Mouse (Mus musculus): ENCODE measurements at regions not wholly inside any gene's neighbourhood (a gene's known extent, or its start where the extent isn't known, plus 50 kb on each side); places are given as distances from the start of the nearest gene placed in this dataset.

GRCm38 (mm10) chr10:9168725-9169124, 282.9 kb upstream of the Sash1 start:
- no peak for DNase-seq (ENCODE audit: low read depth, low spot score)

GRCm38 (mm10) chr10:9166017-9166416, 280.1 kb upstream of the Sash1 start:
- DNase-seq (ENCODE audit: low read depth, low spot score): no peak

- DNase-seq (ENCODE audit: low read depth, low spot score): no peak
Observed at GRCm38 (mm10) chr10:9165598-9165997, 279.7 kb upstream of the Sash1 start.

GRCm38 (mm10) chr10:9164333-9164732, 278.5 kb upstream of the Sash1 start:
- DNase-seq (ENCODE audit: low read depth, low spot score): no peak

- DNase-seq (ENCODE audit: low read depth, low spot score): no peak
Observed at GRCm38 (mm10) chr10:9161597-9161996, 275.7 kb upstream of the Sash1 start.

GRCm38 (mm10) chr10:9157299-9158215, 271.7 kb upstream of the Sash1 start:
- no peak for DNase-seq (ENCODE audit: low read depth, low spot score)

- no peak for DNase-seq (ENCODE audit: low read depth, low spot score)
Observed at GRCm38 (mm10) chr10:9136099-9136498, 250.2 kb upstream of the Sash1 start.

- no peak for DNase-seq (ENCODE audit: low read depth, low spot score)
Observed at GRCm38 (mm10) chr10:9134293-9135021, 248.6 kb upstream of the Sash1 start.

- DNase-seq (ENCODE audit: low read depth, low spot score): no peak
Observed at GRCm38 (mm10) chr10:9130061-9130460, 244.2 kb upstream of the Sash1 start.

- DNase-seq (ENCODE audit: low read depth, low spot score): no peak
Observed at GRCm38 (mm10) chr10:9119249-9119648, 233.4 kb upstream of the Sash1 start.

- peak; percentile 3 for DNase-seq (ENCODE audit: low read depth, low spot score)
Observed at GRCm38 (mm10) chr10:9117648-9118551, 232.0 kb upstream of the Sash1 start.

GRCm38 (mm10) chr10:9117134-9117533, 231.3 kb upstream of the Sash1 start:
- DNase-seq (ENCODE audit: low read depth, low spot score): no peak

- DNase-seq (ENCODE audit: low read depth, low spot score): no peak
Observed at GRCm38 (mm10) chr10:9113706-9114105, 227.8 kb upstream of the Sash1 start.

GRCm38 (mm10) chr10:9111051-9111450, 225.2 kb upstream of the Sash1 start:
- DNase-seq (ENCODE audit: low read depth, low spot score): no peak

GRCm38 (mm10) chr10:9096207-9096606, 210.3 kb upstream of the Sash1 start:
- no peak for DNase-seq (ENCODE audit: low read depth, low spot score)

- DNase-seq (ENCODE audit: low read depth, low spot score): no peak
Observed at GRCm38 (mm10) chr10:9095163-9095562, 209.3 kb upstream of the Sash1 start.

GRCm38 (mm10) chr10:9092237-9092885, 206.5 kb upstream of the Sash1 start:
- no peak for DNase-seq (ENCODE audit: low read depth, low spot score)

GRCm38 (mm10) chr10:9090961-9091360, 205.1 kb upstream of the Sash1 start:
- DNase-seq (ENCODE audit: low read depth, low spot score): no peak

- no peak for DNase-seq (ENCODE audit: low read depth, low spot score)
Observed at GRCm38 (mm10) chr10:9087871-9088270, 202.0 kb upstream of the Sash1 start.

GRCm38 (mm10) chr10:9087171-9087570, 201.3 kb upstream of the Sash1 start:
- DNase-seq (ENCODE audit: low read depth, low spot score): no peak

- DNase-seq (ENCODE audit: low read depth, low spot score): no peak
Observed at GRCm38 (mm10) chr10:9086666-9087065, 200.8 kb upstream of the Sash1 start.
